Mouse (Mus musculus): ENCODE results near the gene Olfr71. TPM values are rescaled to one million over a fixed set of nuclear protein-coding genes. Genes with fewer than 3 reads are reported as not detected.

The Olfr71 gene
- total RNA-seq, 1 experiment = not detected

DNA sequence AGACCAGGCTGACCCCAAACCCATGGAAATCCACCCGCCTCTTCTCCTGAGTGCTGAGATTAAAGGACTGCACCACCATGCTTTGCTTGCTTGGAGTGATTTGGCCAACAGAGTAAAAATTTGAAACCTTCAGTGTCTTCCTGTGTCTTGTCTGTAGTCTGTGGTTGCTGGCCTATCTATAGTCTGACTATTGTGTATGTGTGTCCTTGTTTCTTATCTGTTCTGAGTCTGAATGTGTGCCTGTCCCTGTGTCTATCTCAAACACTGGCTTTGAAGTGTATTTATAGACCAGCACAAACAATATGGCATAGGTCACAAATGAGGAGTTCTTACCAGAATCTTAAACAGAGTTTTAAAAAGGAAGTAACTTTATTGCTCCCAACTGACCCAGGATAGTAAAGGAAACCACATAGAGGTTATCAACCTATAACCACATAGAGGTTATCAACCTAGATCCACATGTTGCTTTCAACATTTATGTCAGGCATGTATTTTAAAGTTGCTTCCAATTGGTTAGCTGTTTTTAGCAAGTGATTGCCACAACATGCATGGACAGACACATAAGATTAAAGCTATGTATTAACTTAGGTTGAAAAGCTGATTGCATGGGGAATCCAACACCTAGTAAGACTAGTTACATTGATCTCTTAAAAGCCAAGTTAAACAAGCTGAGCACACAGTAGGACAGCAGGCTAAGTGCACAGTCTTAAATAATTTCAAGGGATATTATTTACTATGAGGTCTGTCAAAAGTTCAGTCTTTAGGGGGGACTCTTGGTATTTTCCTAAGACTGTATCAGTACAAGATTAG is 15.4 kb downstream of the Olfr71 start:
- in situ Hi-C loops (cut with MboI; ENCODE audit: low sequenced_read_pairs in 2 of 2, unreplicated experiment in 2 of 2) = no loop called here
- TF ChIP-seq ZC3H11A (IDR thresholded peaks at IDR 0.05; ENCODE audit: borderline replicate concordance, low read depth, low read length) (no peak), ZNF384 (IDR thresholded peaks at IDR 0.05; ENCODE audit: low read depth, low read length) (no peak), CHD2 (IDR thresholded peaks at IDR 0.05; ENCODE audit: low read depth, low read length) (no peak)

DNA sequence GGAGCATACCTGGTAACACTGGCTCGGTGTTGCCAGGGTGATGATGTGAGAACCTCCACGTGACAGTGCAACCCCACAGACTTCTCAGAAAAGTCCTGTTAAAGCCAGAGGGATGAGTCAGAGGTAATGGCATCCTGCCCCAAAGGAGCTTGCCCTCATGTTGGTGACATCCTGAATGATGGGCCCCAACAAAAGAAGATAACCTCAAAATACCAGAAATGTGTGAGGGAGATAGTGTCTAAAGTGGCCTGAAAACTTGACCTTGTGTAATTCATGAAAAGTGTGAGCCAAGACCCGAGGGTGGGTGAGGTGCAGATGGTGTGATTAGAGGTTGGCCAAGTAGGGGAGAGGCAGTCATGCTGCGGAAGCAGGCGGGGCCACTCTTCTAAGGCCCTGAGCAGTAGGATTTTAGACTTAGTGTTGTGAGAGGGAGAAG is 16.2 kb downstream of the Olfr71 start:
- TF ChIP-seq CHD2 (IDR thresholded peaks at IDR 0.05; ENCODE audit: low read depth, low read length) (no peak), ZC3H11A (IDR thresholded peaks at IDR 0.05; ENCODE audit: borderline replicate concordance, low read depth, low read length) (no peak), MAFK (IDR thresholded peaks at IDR 0.05; ENCODE audit: insufficient read depth, low read depth, low read length) (no peak), ZNF384 (IDR thresholded peaks at IDR 0.05; ENCODE audit: low read depth, low read length) (no peak), HCFC1 (IDR thresholded peaks at IDR 0.05; ENCODE audit: borderline replicate concordance, insufficient read depth, low read length) (no peak)
- Histone ChIP-seq H3K36me3 (ENCODE audit: control insufficient read depth, insufficient read depth, low read length, poor library complexity, severe bottlenecking) (no peaks in the 10 kb centered on the region), H3K9ac (ENCODE audit: insufficient read depth, low read depth, low read length, poor library complexity, severe bottlenecking) (no peak overlapping the region), H3K4me1 (ENCODE audit: control insufficient read depth in 2 of 2, insufficient read depth in 2 of 2, low read length in 2 of 2, poor library complexity in 1 of 2) (peaks cover 0 to 5% of the 10 kb centered on the region in 2 experiments), H3K27ac (ENCODE audit: insufficient read depth, low read depth, low read length, poor library complexity, severe bottlenecking) (no peak overlapping the region), H3K9me3 (ENCODE audit: control insufficient read depth, insufficient read depth, low read depth, low read length) (no peaks in the 10 kb centered on the region), H3K4me3 (ENCODE audit: insufficient read depth in 1 of 2, low read depth in 1 of 2, low read length in 2 of 2, poor library complexity in 1 of 2, severe bottlenecking in 1 of 2) (no peak overlapping the region)
- DNase-seq (ENCODE audit: low read depth, low spot score) = no peak
- in situ Hi-C loops (cut with MboI; ENCODE audit: low sequenced_read_pairs in 2 of 2, unreplicated experiment in 2 of 2) = no loop called here

More for the DNA sequence above, 15.4 kb downstream of the Olfr71 start:
- Histone ChIP-seq H3K4me3 (ENCODE audit: insufficient read depth in 1 of 2, low read depth in 1 of 2, low read length in 2 of 2, poor library complexity in 1 of 2, severe bottlenecking in 1 of 2) (no peak overlapping the region), H3K9me3 (ENCODE audit: control insufficient read depth, insufficient read depth, low read depth, low read length) (no peaks in the 10 kb centered on the region), H3K36me3 (ENCODE audit: control insufficient read depth, insufficient read depth, low read length, poor library complexity, severe bottlenecking) (no peaks in the 10 kb centered on the region), H3K4me1 (ENCODE audit: control insufficient read depth in 2 of 2, insufficient read depth in 2 of 2, low read length in 2 of 2, poor library complexity in 1 of 2) (peaks cover 0 to 5% of the 10 kb centered on the region in 2 experiments), H3K27ac (ENCODE audit: insufficient read depth, low read depth, low read length, poor library complexity, severe bottlenecking) (no peak overlapping the region), H3K9ac (ENCODE audit: insufficient read depth, low read depth, low read length, poor library complexity, severe bottlenecking) (no peak overlapping the region)
- DNase-seq (ENCODE audit: low read depth, low spot score) = no peak

DNA sequence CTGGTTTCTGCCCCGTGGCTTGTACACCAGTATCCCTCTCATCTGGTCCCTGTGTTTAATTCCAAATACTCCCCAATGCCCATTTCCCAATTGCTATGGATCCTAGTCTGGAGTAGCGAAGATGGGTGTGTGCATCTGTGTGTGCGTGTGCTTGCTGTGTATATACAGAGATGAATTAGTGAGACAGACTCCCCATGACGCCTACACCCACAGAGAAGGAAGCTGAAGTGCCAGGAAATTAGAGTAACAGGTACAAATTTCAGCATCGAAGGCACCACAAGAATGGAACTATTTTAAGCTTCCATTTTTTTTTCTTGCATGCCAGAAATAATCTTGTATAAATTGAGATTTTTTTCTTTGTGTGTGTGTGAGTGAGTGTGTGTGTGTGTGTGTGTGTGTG is 19.0 kb downstream of the Olfr71 start:
- H3K36me3 ChIP-seq (ENCODE audit: control insufficient read depth, insufficient read depth, low read length, poor library complexity, severe bottlenecking) = no peaks in the 10 kb centered on the region
- no peak for DNase-seq (ENCODE audit: low read depth, low spot score)
- TF ChIP-seq CHD2 (IDR thresholded peaks at IDR 0.05; ENCODE audit: low read depth, low read length) (no peak), ZNF384 (IDR thresholded peaks at IDR 0.05; ENCODE audit: low read depth, low read length) (no peak), ZC3H11A (IDR thresholded peaks at IDR 0.05; ENCODE audit: borderline replicate concordance, low read depth, low read length) (no peak), MAFK (IDR thresholded peaks at IDR 0.05; ENCODE audit: insufficient read depth, low read depth, low read length) (no peak), HCFC1 (IDR thresholded peaks at IDR 0.05; ENCODE audit: borderline replicate concordance, insufficient read depth, low read length) (no peak)

DNA sequence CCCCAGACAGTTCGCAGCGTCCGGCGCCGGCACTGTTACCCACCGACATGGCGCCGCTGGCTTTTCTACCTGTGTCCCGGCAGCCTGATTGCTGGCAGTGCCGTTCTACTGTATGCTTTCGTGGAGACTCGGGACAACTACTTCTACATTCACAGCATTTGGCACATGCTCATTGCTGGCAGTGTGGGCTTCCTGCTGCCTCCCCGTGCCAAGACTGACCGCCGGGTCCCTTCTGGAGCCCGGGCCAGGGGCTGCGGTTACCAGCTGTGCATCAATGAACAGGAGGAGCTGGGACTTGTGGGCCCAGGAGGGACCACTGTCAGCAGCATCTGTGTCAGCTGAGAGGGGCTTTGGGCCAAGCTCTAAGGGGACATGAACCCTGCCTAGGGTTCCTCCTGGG is 20.0 kb downstream of the Olfr71 start:
- Histone ChIP-seq H3K9ac (ENCODE audit: insufficient read depth, low read depth, low read length, poor library complexity, severe bottlenecking) (no peak overlapping the region), H3K4me1 (ENCODE audit: control insufficient read depth in 2 of 2, insufficient read depth in 2 of 2, low read length in 2 of 2, poor library complexity in 1 of 2) (no peaks in the 10 kb centered on the region; a peak in 1 of 4 replicates), H3K27ac (ENCODE audit: insufficient read depth, low read depth, low read length, poor library complexity, severe bottlenecking) (no peak overlapping the region), H3K9me3 (ENCODE audit: control insufficient read depth, insufficient read depth, low read depth, low read length) (no peaks in the 10 kb centered on the region), H3K4me3 (ENCODE audit: insufficient read depth in 1 of 2, low read depth in 1 of 2, low read length in 2 of 2, poor library complexity in 1 of 2, severe bottlenecking in 1 of 2) (no peak overlapping the region), H3K36me3 (ENCODE audit: control insufficient read depth, insufficient read depth, low read length, poor library complexity, severe bottlenecking) (no peaks in the 10 kb centered on the region)
- TF ChIP-seq CHD2 (IDR thresholded peaks at IDR 0.05; ENCODE audit: low read depth, low read length) = no peak
- in situ Hi-C loops (cut with MboI; ENCODE audit: low sequenced_read_pairs in 2 of 2, unreplicated experiment in 2 of 2) = no loop called here
- DNase-seq (ENCODE audit: low read depth, low spot score) = no peak

More for the DNA sequence above, 19.0 kb downstream of the Olfr71 start:
- no peak overlapping the region for H3K4me3 ChIP-seq (ENCODE audit: insufficient read depth in 1 of 2, low read depth in 1 of 2, low read length in 2 of 2, poor library complexity in 1 of 2, severe bottlenecking in 1 of 2)
- H3K9me3 ChIP-seq (ENCODE audit: control insufficient read depth, insufficient read depth, low read depth, low read length) = no peaks in the 10 kb centered on the region
- H3K27ac ChIP-seq (ENCODE audit: insufficient read depth, low read depth, low read length, poor library complexity, severe bottlenecking) = no peak overlapping the region
- peaks cover 0 to 5% of the 10 kb centered on the region in 2 experiments for H3K4me1 ChIP-seq (ENCODE audit: control insufficient read depth in 2 of 2, insufficient read depth in 2 of 2, low read length in 2 of 2, poor library complexity in 1 of 2)
- no peak overlapping the region for H3K9ac ChIP-seq (ENCODE audit: insufficient read depth, low read depth, low read length, poor library complexity, severe bottlenecking)
- in situ Hi-C loops (cut with MboI; ENCODE audit: low sequenced_read_pairs in 2 of 2, unreplicated experiment in 2 of 2) = no loop called here

All from ES-E14 (cell line).